Mouse (Mus musculus) ES-Bruce4 (cell line): ENCODE measurements around the gene H2al1b. TPM values are rescaled to one million over a fixed set of nuclear protein-coding genes. Genes with fewer than 3 reads are reported as not detected.
"Not testable (repeated sequence)": the region's sequence is repeated elsewhere in the genome, so short reads cannot be mapped to it uniquely, and the experiment has no call there.

Source experiments
- H3K27ac ChIP-seq: 2 replicates; pipeline ENCODE4 v1.5.1; 2012; ENCODE audit warnings: low read length, inconsistent platforms; ENCODE audit not compliant: insufficient read depth
- H3K27me3 ChIP-seq: 2 replicates; pipeline ENCODE4 v1.6.1; 2012; ENCODE audit warnings: mild to moderate bottlenecking, low read length, inconsistent platforms; ENCODE audit not compliant: control insufficient read depth, poor library complexity, insufficient read depth, severe bottlenecking
- H3K36me3 ChIP-seq: 2 replicates; pipeline ENCODE4 v1.6.1; 2012; ENCODE audit warnings: inconsistent platforms, mild to moderate bottlenecking, low read length, moderate library complexity; ENCODE audit not compliant: control insufficient read depth, poor library complexity, insufficient read depth, severe bottlenecking
- H3K4me1 ChIP-seq: one replicate; pipeline ENCODE4 v1.8.1; 2011; ENCODE audit warnings: low read length; ENCODE audit not compliant: control insufficient read depth, insufficient read depth
- H3K4me3 ChIP-seq: 2 replicates; pipeline ENCODE4 v1.5.1; 2011; ENCODE audit warnings: low read depth, mild to moderate bottlenecking, low read length
- H3K9ac ChIP-seq: 2 replicates; pipeline ENCODE4 v1.6.1; 2012; ENCODE audit warnings: low read depth, mild to moderate bottlenecking, inconsistent platforms; ENCODE audit not compliant: poor library complexity, severe bottlenecking
- H3K9me3 ChIP-seq: replicated peaks from 2 replicates; pipeline ENCODE4 v1.6.1; 2012; ENCODE audit warnings: mild to moderate bottlenecking, low read length, inconsistent platforms; ENCODE audit not compliant: control insufficient read depth, poor library complexity, insufficient read depth, severe bottlenecking
- CTCF ChIP-seq: IDR thresholded peaks from one replicate; pipeline ENCODE4 v1.8.1; 2011; ENCODE audit warnings: low read depth, low read length
- EP300 ChIP-seq: IDR thresholded peaks from 2 replicates; pipeline ENCODE4 v1.6.1; 2011; ENCODE audit warnings: low read depth, low read length; ENCODE audit not compliant: insufficient read depth
- POLR2A ChIP-seq: IDR thresholded peaks from one replicate; pipeline ENCODE4 v1.8.1; 2011; ENCODE audit warnings: low read length; ENCODE audit not compliant: insufficient read depth
- polyA plus RNA-seq: library from polyadenylated mRNA; stranded (reverse); fragments of >200 nt; gene quantifications from 2 replicates; pipeline ENCODE4 v1.2.4, GENCODE M21; 2011; ENCODE audit warnings: low read depth; ENCODE audit not compliant: missing spikeins, insufficient read depth, insufficient read length

H2al1b gene
- polyA plus RNA-seq, 1 experiment = not detected

- not testable (repeated sequence) for H3K4me3 ChIP-seq, H3K27ac ChIP-seq, H3K36me3 ChIP-seq, H3K9ac ChIP-seq, H3K4me1 ChIP-seq, H3K27me3 ChIP-seq, H3K9me3 ChIP-seq
Measured at GRCm38 (mm10) chrX:11311634-11312033, 9.4 kb downstream of the H2al1b start, which contains the start of gene H2al1e. Gene H2al1e (plus strand): TSS chrX:11311934.

DNA sequence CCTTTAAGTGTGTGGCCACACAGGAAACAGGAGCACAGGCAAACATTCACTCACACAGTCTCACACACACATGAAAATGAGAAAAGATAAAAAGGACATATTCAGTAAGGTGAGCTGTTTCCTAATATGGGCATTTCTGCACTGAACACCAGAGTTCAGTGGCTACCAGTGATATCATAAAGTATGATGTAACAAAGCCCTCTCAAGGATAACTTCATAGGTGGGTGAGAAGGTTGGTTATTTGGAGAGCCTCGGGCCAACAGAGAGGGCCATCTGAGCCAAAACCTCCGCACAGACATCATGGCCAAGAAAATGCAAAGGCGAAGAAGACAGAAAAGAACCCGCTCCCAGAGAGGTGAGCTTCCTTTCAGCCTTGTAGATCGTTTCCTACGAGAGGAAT, 12.6 kb downstream of the H2al1b start, which contains the start of gene H2al1f:
TSS of gene H2al1f (plus strand) at position 301 of the 400 bp plus-strand sequence.
- H3K9me3 ChIP-seq, H3K4me3 ChIP-seq, H3K4me1 ChIP-seq, H3K36me3 ChIP-seq, H3K9ac ChIP-seq, H3K27me3 ChIP-seq, H3K27ac ChIP-seq: not testable (repeated sequence)

GRCm38 (mm10) chrX:11317956-11318355, 15.7 kb downstream of the H2al1b start, which contains the start of gene H2al1g:
Gene H2al1g (plus strand): TSS chrX:11318256.
- H3K36me3 ChIP-seq, H3K27ac ChIP-seq, H3K9ac ChIP-seq, H3K27me3 ChIP-seq, H3K4me1 ChIP-seq, H3K4me3 ChIP-seq, H3K9me3 ChIP-seq: not testable (repeated sequence)

DNA sequence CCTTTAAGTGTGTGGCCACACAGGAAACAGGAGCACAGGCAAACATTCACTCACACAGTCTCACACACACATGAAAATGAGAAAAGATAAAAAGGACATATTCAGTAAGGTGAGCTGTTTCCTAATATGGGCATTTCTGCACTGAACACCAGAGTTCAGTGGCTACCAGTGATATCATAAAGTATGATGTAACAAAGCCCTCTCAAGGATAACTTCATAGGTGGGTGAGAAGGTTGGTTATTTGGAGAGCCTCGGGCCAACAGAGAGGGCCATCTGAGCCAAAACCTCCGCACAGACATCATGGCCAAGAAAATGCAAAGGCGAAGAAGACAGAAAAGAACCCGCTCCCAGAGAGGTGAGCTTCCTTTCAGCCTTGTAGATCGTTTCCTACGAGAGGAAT, 19.0 kb downstream of the H2al1b start, which contains the start of gene H2al1h:
TSS of gene H2al1h (plus strand) at position 301 of the 400 bp plus-strand sequence.
- not testable (repeated sequence) for H3K4me3 ChIP-seq, H3K27me3 ChIP-seq, H3K9me3 ChIP-seq, H3K36me3 ChIP-seq, H3K9ac ChIP-seq, H3K4me1 ChIP-seq, H3K27ac ChIP-seq

DNA sequence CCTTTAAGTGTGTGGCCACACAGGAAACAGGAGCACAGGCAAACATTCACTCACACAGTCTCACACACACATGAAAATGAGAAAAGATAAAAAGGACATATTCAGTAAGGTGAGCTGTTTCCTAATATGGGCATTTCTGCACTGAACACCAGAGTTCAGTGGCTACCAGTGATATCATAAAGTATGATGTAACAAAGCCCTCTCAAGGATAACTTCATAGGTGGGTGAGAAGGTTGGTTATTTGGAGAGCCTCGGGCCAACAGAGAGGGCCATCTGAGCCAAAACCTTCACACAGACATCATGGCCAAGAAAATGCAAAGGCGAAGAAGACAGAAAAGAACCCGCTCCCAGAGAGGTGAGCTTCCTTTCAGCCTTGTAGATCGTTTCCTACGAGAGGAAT, 22.1 kb downstream of the H2al1b start, which contains the start of gene H2al1i:
TSS of gene H2al1i (plus strand) at position 301 of the 400 bp plus-strand sequence.
- H3K9me3 ChIP-seq, H3K4me1 ChIP-seq, H3K9ac ChIP-seq, H3K4me3 ChIP-seq, H3K36me3 ChIP-seq, H3K27ac ChIP-seq, H3K27me3 ChIP-seq: not testable (repeated sequence)

DNA sequence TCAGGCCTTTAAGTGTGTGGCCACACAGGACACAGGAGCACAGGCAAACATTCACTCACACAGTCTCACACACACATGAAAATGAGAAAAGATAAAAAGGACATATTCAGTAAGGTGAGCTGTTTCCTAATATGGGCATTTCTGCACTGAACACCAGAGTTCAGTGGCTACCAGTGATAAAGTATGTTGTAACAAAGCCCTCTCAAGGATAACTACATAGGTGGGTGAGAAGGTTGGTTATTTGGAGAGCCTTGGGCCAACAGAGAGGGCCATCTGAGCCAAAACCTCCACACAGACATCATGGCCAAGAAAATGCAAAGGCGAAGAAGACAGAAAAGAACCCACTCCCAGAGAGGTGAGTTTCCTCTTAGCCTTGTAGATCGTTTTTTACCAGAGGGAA, 25.3 kb downstream of the H2al1b start, which contains the start of gene H2al1j:
TSS of gene H2al1j (plus strand) at position 301 of the 400 bp plus-strand sequence.
- H3K4me3 ChIP-seq, H3K27me3 ChIP-seq, H3K4me1 ChIP-seq, H3K9ac ChIP-seq, H3K27ac ChIP-seq, H3K9me3 ChIP-seq, H3K36me3 ChIP-seq: not testable (repeated sequence)

DNA sequence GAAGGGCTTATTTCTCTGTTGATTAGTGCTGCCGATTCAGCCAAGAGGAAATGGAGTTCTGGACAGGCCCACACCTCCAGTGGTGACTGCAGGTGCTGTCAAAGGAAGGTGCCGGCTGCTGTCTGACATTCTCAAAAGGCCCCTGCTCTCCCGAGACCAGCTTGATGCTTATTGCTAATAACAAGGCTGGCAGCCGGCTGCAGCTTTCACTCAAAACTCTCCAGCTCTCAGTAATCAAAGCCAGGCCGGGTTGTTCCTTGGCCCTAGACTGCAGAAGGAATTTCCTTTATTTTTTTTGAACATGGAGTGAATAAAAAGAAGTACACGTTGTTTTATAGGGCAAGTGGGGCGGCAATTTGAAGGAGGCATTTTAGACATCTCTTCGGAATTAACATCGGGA, 43.5 kb downstream of the H2al1b start:
- no peak overlapping the region for H3K9ac ChIP-seq
- H3K9me3 ChIP-seq = no peaks in the 10 kb centered on the region
- no peak overlapping the region for H3K27ac ChIP-seq
- H3K27me3 ChIP-seq = no peaks in the 10 kb centered on the region
- TF ChIP-seq POLR2A = no peak
- TF ChIP-seq CTCF = no peak
- TF ChIP-seq EP300 = no peak
- no peaks in the 10 kb centered on the region for H3K36me3 ChIP-seq
- no peak overlapping the region for H3K4me3 ChIP-seq
- no peaks in the 10 kb centered on the region for H3K4me1 ChIP-seq
